Mouse (Mus musculus): ENCODE data around the gene Ldhd.

GRCm38 (mm10) chr8:111582386-111582785 is 47.8 kb downstream of the Ldhd start:
- TF ChIP-seq POLR2A (IDR thresholded peaks at IDR 0.05; ENCODE audit: borderline replicate concordance, extremely low read depth, low read depth, low read length) (no peak), CTCF (IDR thresholded peaks at IDR 0.05; ENCODE audit: insufficient read depth, low read length) (no peak)

Measured in lung, adult 2 months (tissue).